In genomic region chr12:113974271-113974670, GRCm38 (mm10) we compare ENCODE assay signal across 17 mouse cellular contexts.
"Had no signal": no experiment of that assay in that cellular context is flagged by ENCODE, and none has a peak within 500 bp of the region (broad histone marks: within the 10 kb centered on the region; RNA-seq: fewer than 3 reads in every experiment).

No protein-coding gene starts in this region.

- H3K27ac ChIP-seq: neural tube, embryonic 12.5 days; neural tube, embryonic 13.5 days; neural tube, embryonic 15.5 days; stomach, embryonic 15.5 days; stomach, postnatal 0 days had no signal

- H3K9ac ChIP-seq: neural tube, embryonic 12.5 days; neural tube, embryonic 13.5 days; neural tube, embryonic 15.5 days; stomach, embryonic 15.5 days had no signal

- H3K36me3 ChIP-seq: neural tube, embryonic 12.5 days; neural tube, embryonic 13.5 days; neural tube, embryonic 15.5 days; stomach, embryonic 15.5 days had no signal

- H3K27me3 ChIP-seq: neural tube, embryonic 12.5 days; neural tube, embryonic 13.5 days; neural tube, embryonic 15.5 days; stomach, embryonic 15.5 days had no signal

- H3K4me3 ChIP-seq: neural tube, embryonic 12.5 days; neural tube, embryonic 13.5 days; neural tube, embryonic 15.5 days; stomach, embryonic 15.5 days had no signal

- DNase-seq: retina, postnatal 1 day; right cerebral cortex, adult 18-20 months; right cerebral cortex, postnatal 14 days; right cerebral cortex, postnatal 25 days; right cerebral cortex, postnatal 4 days; spleen, adult 18-20 months; thymus, adult 18-20 months; thymus, adult 2 months; thymus, postnatal 14 days; thymus, postnatal 25 days; thymus, postnatal 36 days; thymus, postnatal 4 days had no signal

- H3K9me3 ChIP-seq: stomach, embryonic 15.5 days had no signal

- H3K4me1 ChIP-seq: neural tube, embryonic 12.5 days; neural tube, embryonic 13.5 days; neural tube, embryonic 15.5 days; stomach, embryonic 15.5 days had no signal

- H3K4me2 ChIP-seq: neural tube, embryonic 12.5 days; neural tube, embryonic 13.5 days; neural tube, embryonic 15.5 days; stomach, embryonic 15.5 days had no signal
